ENCODE assay signal across 11 mouse cellular contexts in genomic region chr17:3338821-3339220, GRCm38 (mm10). TPM values are rescaled to one million over a fixed set of nuclear protein-coding genes. Genes with fewer than 3 reads are reported as not detected.
DNase-seq lines count a peak whose midpoint lies in the region; ATAC-seq and TF ChIP-seq lines count a peak whose summit lies in the region.
"Had no signal": no experiment of that assay in that cellular context is flagged by ENCODE, and none has a peak within 500 bp of the region (broad histone marks: within the 10 kb centered on the region; RNA-seq: fewer than 3 reads in every experiment).

No protein-coding gene starts in this region.

- no peaks in the 10 kb centered on the region for H3K36me3 ChIP-seq in lung, embryonic 15.5 days
- H3K36me3 ChIP-seq in hindbrain, embryonic 15.5 days: no peaks in the 10 kb centered on the region
- no peaks in the 10 kb centered on the region for H3K36me3 ChIP-seq in neural tube, embryonic 12.5 days
- H3K36me3 ChIP-seq in heart, embryonic 12.5 days: no peaks in the 10 kb centered on the region

- 36% methylated on average over 7 of the region's 7 CpGs for WGBS in lung, embryonic 15.5 days
- 36% methylated on average over 7 of the region's 7 CpGs for WGBS in hindbrain, embryonic 15.5 days
- WGBS in neural tube, embryonic 12.5 days: 45% methylated on average over 7 of the region's 7 CpGs
- WGBS in heart, embryonic 12.5 days: 67% methylated on average over 7 of the region's 7 CpGs

- peak; percentile 96 for ATAC-seq in lung, embryonic 15.5 days (ENCODE audit: borderline replicate concordance, extremely low read depth, low FRiP score, low TSS enrichment)
- ATAC-seq in hindbrain, embryonic 15.5 days (ENCODE audit: low FRiP score, low read depth): peak; percentile 73
- ATAC-seq in neural tube, embryonic 12.5 days (ENCODE audit: low FRiP score, low read depth): peak; percentile 85
- ATAC-seq in inflammation-experienced regulatory T-cells, adult 6 months: no peak
- ATAC-seq in heart, embryonic 12.5 days (ENCODE audit: insufficient number of reproducible peaks, low FRiP score): no peak

- TF ChIP-seq CTCF in embryonic fibroblast, embryonic 13.5 days (IDR thresholded peaks at IDR 0.05; ENCODE audit: borderline replicate concordance, insufficient read depth, low read length): no peak

- peaks cover 34% of the 10 kb centered on the region for H3K4me1 ChIP-seq in lung, embryonic 15.5 days
- H3K4me1 ChIP-seq in embryonic fibroblast, embryonic 13.5 days (ENCODE audit: control insufficient read depth, insufficient read depth, low read length): peaks cover 30% of the 10 kb centered on the region
- peaks cover 10% of the 10 kb centered on the region; the same call in 1 of the 2 replicates for H3K4me1 ChIP-seq in hindbrain, embryonic 15.5 days (replicated peaks)
- H3K4me1 ChIP-seq in neural tube, embryonic 12.5 days: peaks cover 25% of the 10 kb centered on the region
- no peaks in the 10 kb centered on the region for H3K4me1 ChIP-seq in heart, embryonic 12.5 days (replicated peaks)

- peak overlapping the region; percentile 39; the same call in 1 of the 2 replicates for H3K27ac ChIP-seq in lung, embryonic 15.5 days
- peak overlapping the region; percentile 87 for H3K27ac ChIP-seq in embryonic fibroblast, embryonic 13.5 days (ENCODE audit: insufficient read depth, low read length)
- H3K27ac ChIP-seq in hindbrain, embryonic 15.5 days (replicated peaks): no peak overlapping the region
- H3K27ac ChIP-seq in neural tube, embryonic 12.5 days: no peak overlapping the region
- H3K27ac ChIP-seq in heart, embryonic 12.5 days (ENCODE audit: poor library complexity, severe bottlenecking): no peak overlapping the region

- no peak overlapping the region for H3K9ac ChIP-seq in lung, embryonic 15.5 days
- H3K9ac ChIP-seq in hindbrain, embryonic 15.5 days: no peak overlapping the region
- no peak overlapping the region for H3K9ac ChIP-seq in neural tube, embryonic 12.5 days
- no peak overlapping the region for H3K9ac ChIP-seq in heart, embryonic 12.5 days

- no peaks in the 10 kb centered on the region for H3K9me3 ChIP-seq in lung, embryonic 15.5 days
- H3K9me3 ChIP-seq in hindbrain, embryonic 15.5 days: no peaks in the 10 kb centered on the region
- no peaks in the 10 kb centered on the region for H3K9me3 ChIP-seq in neural tube, embryonic 12.5 days
- no peaks in the 10 kb centered on the region for H3K9me3 ChIP-seq in heart, embryonic 12.5 days (replicated peaks)

- H3K4me3 ChIP-seq in lung, embryonic 15.5 days: no peak overlapping the region
- no peak overlapping the region for H3K4me3 ChIP-seq in embryonic fibroblast, embryonic 13.5 days (ENCODE audit: insufficient read depth, low read length)
- no peak overlapping the region for H3K4me3 ChIP-seq in hindbrain, embryonic 15.5 days
- H3K4me3 ChIP-seq in neural tube, embryonic 12.5 days: no peak overlapping the region
- H3K4me3 ChIP-seq in heart, embryonic 12.5 days: no peak overlapping the region

- no peaks in the 10 kb centered on the region for H3K27me3 ChIP-seq in lung, embryonic 15.5 days
- no peaks in the 10 kb centered on the region for H3K27me3 ChIP-seq in hindbrain, embryonic 15.5 days
- no peaks in the 10 kb centered on the region for H3K27me3 ChIP-seq in neural tube, embryonic 12.5 days (replicated peaks)
- H3K27me3 ChIP-seq in heart, embryonic 12.5 days (replicated peaks): no peaks in the 10 kb centered on the region

- TF ChIP-seq POLR2A in embryonic fibroblast, embryonic 13.5 days (IDR thresholded peaks at IDR 0.05; ENCODE audit: low read depth, low read length): no peak

- H3K4me2 ChIP-seq in lung, embryonic 15.5 days: no peak overlapping the region
- no peak overlapping the region for H3K4me2 ChIP-seq in hindbrain, embryonic 15.5 days
- H3K4me2 ChIP-seq in neural tube, embryonic 12.5 days (replicated peaks): no peak overlapping the region
- H3K4me2 ChIP-seq in heart, embryonic 12.5 days: no peak overlapping the region

- DNase-seq in lung, adult 18-20 months: no peak
- DNase-seq: adrenal gland, postnatal 25 days; cerebellum, postnatal 25 days; heart, postnatal 4 days; right cerebral cortex, postnatal 25 days had no signal

RNA-seq across cellular contexts. Expression of gene Tiam2, which starts 12.4 kb away (rescaled TPM):
- 5.4 and 5.6 TPM in 2 replicates for polyA plus RNA-seq in lung, embryonic 15.5 days (2015; fragmentation: Nextera tagmentation; extraction: Ambion mirVana)
- 16.7 and 22.1 TPM in 2 replicates for polyA plus RNA-seq in embryonic fibroblast, embryonic 13.5 days (2011; ENCODE audit: insufficient read length, low read depth, missing spikeins)
- 3.9 and 7.3 TPM in 2 replicates for polyA plus RNA-seq in hindbrain, embryonic 15.5 days (2015; fragmentation: Nextera tagmentation; extraction: Ambion mirVana)
- polyA plus RNA-seq in neural tube, embryonic 12.5 days (2016; fragmentation: Nextera tagmentation; extraction: Ambion mirVana): 6.7 and 7.5 TPM in 2 replicates
- polyA plus RNA-seq in inflammation-experienced regulatory T-cells, adult 6 months (2017; shearing (Covaris generic)): 1 to 10 TPM; 1.3 to 2.1 (median 1.6) TPM
- 4.4 and 5.6 TPM in 2 replicates for polyA plus RNA-seq in heart, embryonic 12.5 days (2016; fragmentation: Nextera tagmentation; extraction: Ambion mirVana)

Comparison
In these comparisons a context has a peak if more than half of its experiments do, and no peak if none do; other contexts are left out.
1. ATAC-seq: peak in lung, embryonic 15.5 days (single experiment), hindbrain, embryonic 15.5 days (single experiment) and neural tube, embryonic 12.5 days (single experiment); none in inflammation-experienced regulatory T-cells, adult 6 months (single experiment) and heart, embryonic 12.5 days (single experiment).
2. H3K27ac ChIP-seq: peak in lung, embryonic 15.5 days (single experiment) and embryonic fibroblast, embryonic 13.5 days (single experiment); none in hindbrain, embryonic 15.5 days (single experiment), neural tube, embryonic 12.5 days (single experiment) and heart, embryonic 12.5 days (single experiment).